Comparison of ENCODE assay signal across 9 mouse cellular contexts in the genomic region with DNA sequence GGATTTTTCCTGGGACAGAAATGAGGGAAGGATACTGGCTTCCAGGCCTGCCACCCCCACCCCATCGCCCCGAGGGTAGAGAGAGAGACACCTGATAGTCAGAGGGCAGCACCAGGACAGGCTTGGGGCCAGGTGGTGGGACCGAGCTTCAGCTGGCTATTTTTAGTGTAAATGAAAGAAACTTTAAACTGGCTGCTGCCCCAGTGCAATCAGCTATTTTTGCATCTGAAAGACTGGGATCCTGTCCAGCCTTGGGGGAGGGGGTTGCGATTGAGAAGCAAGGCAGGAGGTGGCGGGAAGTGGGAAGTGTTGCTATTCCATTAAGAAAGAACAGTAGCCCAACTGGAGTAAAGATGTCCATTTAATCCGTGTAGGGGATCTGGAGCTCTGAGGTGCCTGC.
DNase-seq lines count a peak whose midpoint lies in the region; ATAC-seq lines count a peak whose summit lies in the region.
"Had no signal": no experiment of that assay in that cellular context is flagged by ENCODE, and none has a peak within 500 bp of the region (broad histone marks: within the 10 kb centered on the region; RNA-seq: fewer than 3 reads in every experiment).

No protein-coding gene starts in this region.

- WGBS in kidney, embryonic 16.5 days, result 9% methylated on average over 6 of the region's 6 CpGs
- 9% methylated on average over 6 of the region's 6 CpGs for WGBS in heart, embryonic 12.5 days

- H3K9ac ChIP-seq in kidney, embryonic 16.5 days (replicated peaks; ENCODE audit: low read length), result no peak overlapping the region
- no peak overlapping the region for H3K9ac ChIP-seq in heart, embryonic 12.5 days

- H3K9me3 ChIP-seq in kidney, embryonic 16.5 days (ENCODE audit: low read length), result no peaks in the 10 kb centered on the region
- no peaks in the 10 kb centered on the region for H3K9me3 ChIP-seq in heart, embryonic 12.5 days (replicated peaks)

- no peak overlapping the region for H3K27ac ChIP-seq in kidney, embryonic 16.5 days (ENCODE audit: low read length)
- H3K27ac ChIP-seq in brown adipose tissue, adult 24 weeks (replicated peaks; ENCODE audit: low read depth, low read length), result 0 out of 2 replicates have a peak overlapping the region, but pooled peaks have one; percentile 19
- peak overlapping the region; percentile 84 for H3K27ac ChIP-seq in heart, embryonic 12.5 days (ENCODE audit: poor library complexity, severe bottlenecking)

- peaks cover 10% of the 10 kb centered on the region; the same call in 1 of the 2 replicates for H3K4me1 ChIP-seq in kidney, embryonic 16.5 days (ENCODE audit: insufficient read depth, low read length)
- H3K4me1 ChIP-seq in brown adipose tissue, adult 24 weeks (ENCODE audit: control insufficient read depth, insufficient read depth, insufficient read length, low read length), result peaks cover 11% of the 10 kb centered on the region
- H3K4me1 ChIP-seq in heart, embryonic 12.5 days (replicated peaks), result peaks cover 17% of the 10 kb centered on the region

- no peak overlapping the region for H3K4me3 ChIP-seq in kidney, embryonic 16.5 days (ENCODE audit: low read length)
- no peak overlapping the region for H3K4me3 ChIP-seq in brown adipose tissue, adult 24 weeks (ENCODE audit: insufficient read depth, low read depth, low read length)
- H3K4me3 ChIP-seq in heart, embryonic 12.5 days, result no peak overlapping the region

- no peak overlapping the region for H3K4me2 ChIP-seq in kidney, embryonic 16.5 days (replicated peaks; ENCODE audit: low read depth, low read length)
- peak overlapping the region; percentile 41 for H3K4me2 ChIP-seq in heart, embryonic 12.5 days

- H3K27me3 ChIP-seq in kidney, embryonic 16.5 days (ENCODE audit: insufficient read depth, low read length), result no peaks in the 10 kb centered on the region
- H3K27me3 ChIP-seq in heart, embryonic 12.5 days (replicated peaks), result no peaks in the 10 kb centered on the region
- H3K27me3 ChIP-seq: Patski had no signal

- no peak for ATAC-seq in kidney, embryonic 16.5 days (ENCODE audit: low FRiP score, low TSS enrichment)
- ATAC-seq in heart, embryonic 12.5 days (ENCODE audit: insufficient number of reproducible peaks, low FRiP score), result peak; percentile 69; the same call in 1 of the 2 replicates
- ATAC-seq in granulocyte monocyte progenitor cell, adult 5-6 weeks (replicated peaks; ENCODE audit: poor library complexity, severe bottlenecking), result no peak
- no peak for ATAC-seq in erythroblast, adult 5-6 weeks (replicated peaks; ENCODE audit: low FRiP score, poor library complexity, severe bottlenecking)
- ATAC-seq: Patski had no signal

- DNase-seq in kidney, adult 11 months, result peak; percentile 35
- DNase-seq in layer of hippocampus, adult 9-11 months, result peak; percentile 63
- DNase-seq in right cerebral cortex, postnatal 25 days, result peak; percentile 48

- H3K36me3 ChIP-seq in kidney, embryonic 16.5 days (ENCODE audit: insufficient read depth, low read length), result no peaks in the 10 kb centered on the region
- no peaks in the 10 kb centered on the region for H3K36me3 ChIP-seq in heart, embryonic 12.5 days
